Mouse (Mus musculus) G1E (cell line): Measurements from ENCODE around the gene Hikeshi.

ENCODE experiments used
- CTCF ChIP-seq: IDR thresholded peaks from 2 replicates; pipeline ENCODE4 v1.5.1; 2012; ENCODE audit warnings: low read depth, low read length, inconsistent platforms, mixed read lengths
- GATA1 ChIP-seq: IDR thresholded peaks from 2 replicates; pipeline ENCODE4 v1.6.1; 2012; ENCODE audit warnings: borderline replicate concordance, low read length, inconsistent platforms, mixed read lengths

DNA sequence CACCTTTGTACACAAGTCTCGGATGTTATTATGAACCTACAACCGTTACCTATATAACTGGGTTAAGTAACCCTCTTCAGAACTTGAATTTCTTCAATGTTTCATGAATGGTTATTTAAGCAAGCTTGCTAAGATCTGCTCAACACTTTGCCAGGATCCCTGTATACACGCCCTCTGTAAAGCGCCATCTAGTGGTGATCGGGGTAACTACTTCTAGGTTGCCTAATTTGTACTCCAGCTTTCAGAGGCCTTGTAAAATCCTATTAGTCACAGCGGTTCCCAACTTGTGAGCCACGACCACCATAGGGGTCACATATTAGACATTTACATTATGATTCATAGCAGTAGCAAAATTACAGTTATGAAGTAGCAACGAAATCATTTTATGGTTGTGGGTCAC, 33.1 kb downstream of the Hikeshi start:
- TF ChIP-seq CTCF: peak; percentile 90
- no peak for TF ChIP-seq GATA1
